Mouse (Mus musculus): Measurements from ENCODE around the gene Gm42791. TPM values are rescaled to one million over a fixed set of nuclear protein-coding genes. Genes with fewer than 3 reads are reported as not detected.

The Gm42791 gene
- polyA plus RNA-seq, 1 experiment from 2014 or later, result 0.78 TPM

DNA sequence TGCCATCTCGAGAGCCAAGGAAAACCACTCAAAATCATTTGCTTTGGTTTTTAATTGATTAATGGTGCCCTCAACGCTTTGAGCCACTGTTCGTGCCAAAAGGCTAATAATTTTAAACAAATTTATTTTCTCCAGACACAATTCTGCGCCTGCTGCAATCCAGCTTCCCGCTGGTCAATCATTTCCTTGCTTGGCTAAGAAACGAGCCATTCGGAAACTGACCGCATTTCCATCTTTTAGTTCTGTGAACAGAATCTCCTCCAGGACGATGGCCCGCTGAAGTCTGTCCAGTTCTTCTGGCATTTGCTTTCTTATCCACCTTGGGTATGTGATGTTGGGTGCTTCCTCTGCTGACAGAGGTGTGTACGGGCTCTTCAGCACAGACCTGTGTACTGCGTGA, 70.4 kb downstream of the Gm42791 start:
- WGBS, result 84% methylated on average over 12 of the region's 12 CpGs
- Histone ChIP-seq H3K4me3 (ENCODE audit: low read depth, low read length) (no peak overlapping the region), H3K27ac (ENCODE audit: low read length) (no peak overlapping the region), H3K9ac (replicated peaks; ENCODE audit: low read depth) (no peak overlapping the region), H3K27me3 (replicated peaks; ENCODE audit: insufficient read depth, low read length) (no peaks in the 10 kb centered on the region), H3K9me3 (ENCODE audit: low read length) (no peaks in the 10 kb centered on the region), H3K4me2 (replicated peaks; ENCODE audit: low read depth, low read length) (no peak overlapping the region), H3K36me3 (ENCODE audit: insufficient read depth, low read length) (no peaks in the 10 kb centered on the region), H3K4me1 (ENCODE audit: insufficient read depth, low read depth, low read length) (no peaks in the 10 kb centered on the region; the same call in 1 of the 2 replicates)
- TF ChIP-seq EP300 (IDR thresholded peaks at IDR 0.05) (no peak), CTCF (IDR thresholded peaks at IDR 0.05) (no peak)
- ATAC-seq, result no peak
- no peak for DNase-seq (ENCODE audit: low spot score)

- ATAC-seq, result no peak
- Histone ChIP-seq H3K27me3 (replicated peaks; ENCODE audit: insufficient read depth, low read length) (no peaks in the 10 kb centered on the region), H3K4me1 (ENCODE audit: insufficient read depth, low read depth, low read length) (no peaks in the 10 kb centered on the region; the same call in 1 of the 2 replicates), H3K9ac (replicated peaks; ENCODE audit: low read depth) (no peak overlapping the region), H3K36me3 (ENCODE audit: insufficient read depth, low read length) (no peaks in the 10 kb centered on the region), H3K4me2 (replicated peaks; ENCODE audit: low read depth, low read length) (no peak overlapping the region), H3K9me3 (ENCODE audit: low read length) (no peaks in the 10 kb centered on the region), H3K4me3 (ENCODE audit: low read depth, low read length) (no peak overlapping the region), H3K27ac (ENCODE audit: low read length) (no peak overlapping the region)
- no peak for DNase-seq (ENCODE audit: low spot score)
- no peak for TF ChIP-seq EP300 (IDR thresholded peaks at IDR 0.05)
- TF ChIP-seq CTCF (IDR thresholded peaks at IDR 0.05), result no peak
- 73% methylated on average over 9 of the region's 9 CpGs for WGBS
Observed at GRCm38 (mm10) chr5:148924051-148924450, 70.9 kb downstream of the Gm42791 start.

- DNase-seq (ENCODE audit: low spot score), result no peak
- Histone ChIP-seq H3K36me3 (ENCODE audit: insufficient read depth, low read length) (no peaks in the 10 kb centered on the region), H3K9ac (replicated peaks; ENCODE audit: low read depth) (no peak overlapping the region), H3K27me3 (replicated peaks; ENCODE audit: insufficient read depth, low read length) (no peaks in the 10 kb centered on the region), H3K4me3 (ENCODE audit: low read depth, low read length) (no peak overlapping the region), H3K4me1 (ENCODE audit: insufficient read depth, low read depth, low read length) (no peaks in the 10 kb centered on the region), H3K4me2 (replicated peaks; ENCODE audit: low read depth, low read length) (no peak overlapping the region), H3K27ac (ENCODE audit: low read length) (no peak overlapping the region), H3K9me3 (ENCODE audit: low read length) (no peaks in the 10 kb centered on the region)
- 60% methylated on average over 10 of the region's 10 CpGs for WGBS
- no peak for ATAC-seq
- TF ChIP-seq EP300 (IDR thresholded peaks at IDR 0.05) (no peak), CTCF (IDR thresholded peaks at IDR 0.05) (no peak)
Observed at GRCm38 (mm10) chr5:148923408-148923807, 71.5 kb downstream of the Gm42791 start.

DNA sequence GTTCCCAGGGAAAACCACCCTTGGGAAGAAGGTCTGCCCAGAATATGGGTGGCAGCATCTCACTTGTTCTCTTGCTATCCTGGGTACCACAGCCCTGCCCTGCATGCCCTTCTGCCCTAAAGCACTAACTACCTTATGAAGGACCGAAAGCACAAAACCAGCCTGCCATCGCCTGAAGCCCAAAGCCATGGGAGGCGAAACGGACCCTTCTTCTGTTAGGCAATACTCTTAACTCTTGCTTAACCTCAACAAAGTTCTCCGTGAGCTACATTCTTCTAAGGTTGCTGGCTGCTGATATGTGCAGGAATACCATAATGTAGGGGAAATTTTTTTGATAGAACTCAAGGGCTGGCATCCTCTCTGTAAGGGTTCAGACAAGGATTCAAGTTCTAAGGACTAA, 72.2 kb downstream of the Gm42791 start:
- H3K27me3 ChIP-seq (replicated peaks; ENCODE audit: insufficient read depth, low read length), result no peaks in the 10 kb centered on the region
- no peak overlapping the region for H3K9ac ChIP-seq (replicated peaks; ENCODE audit: low read depth)
- no peak overlapping the region for H3K27ac ChIP-seq (ENCODE audit: low read length)
- DNase-seq (ENCODE audit: low spot score) (no peak), ATAC-seq (no peak)
- WGBS, result 60% methylated on average over 5 of the region's 5 CpGs
- H3K9me3 ChIP-seq (ENCODE audit: low read length), result no peaks in the 10 kb centered on the region
- no peaks in the 10 kb centered on the region for H3K4me1 ChIP-seq (ENCODE audit: insufficient read depth, low read depth, low read length)
- no peaks in the 10 kb centered on the region for H3K36me3 ChIP-seq (ENCODE audit: insufficient read depth, low read length)
- no peak overlapping the region for H3K4me3 ChIP-seq (ENCODE audit: low read depth, low read length)
- TF ChIP-seq EP300 (IDR thresholded peaks at IDR 0.05) (no peak), CTCF (IDR thresholded peaks at IDR 0.05) (no peak)
- no peak overlapping the region for H3K4me2 ChIP-seq (replicated peaks; ENCODE audit: low read depth, low read length)

- DNase-seq (ENCODE audit: low spot score), result no peak
- no peaks in the 10 kb centered on the region for H3K9me3 ChIP-seq (ENCODE audit: low read length)
- no peaks in the 10 kb centered on the region for H3K27me3 ChIP-seq (replicated peaks; ENCODE audit: insufficient read depth, low read length)
- no peaks in the 10 kb centered on the region for H3K36me3 ChIP-seq (ENCODE audit: insufficient read depth, low read length)
- H3K4me3 ChIP-seq (ENCODE audit: low read depth, low read length), result no peak overlapping the region
- H3K4me2 ChIP-seq (replicated peaks; ENCODE audit: low read depth, low read length), result no peak overlapping the region
- WGBS, result 68% methylated on average over 5 of the region's 5 CpGs
- H3K27ac ChIP-seq (ENCODE audit: low read length), result no peak overlapping the region
- ATAC-seq, result no peak
- H3K4me1 ChIP-seq (ENCODE audit: insufficient read depth, low read depth, low read length), result no peaks in the 10 kb centered on the region
- no peak overlapping the region for H3K9ac ChIP-seq (replicated peaks; ENCODE audit: low read depth)
- TF ChIP-seq EP300 (IDR thresholded peaks at IDR 0.05), result no peak
- TF ChIP-seq CTCF (IDR thresholded peaks at IDR 0.05), result no peak
Observed at GRCm38 (mm10) chr5:148918049-148918448, 76.9 kb downstream of the Gm42791 start.

- H3K27ac ChIP-seq (ENCODE audit: low read length), result no peak overlapping the region
- H3K9me3 ChIP-seq (ENCODE audit: low read length), result no peaks in the 10 kb centered on the region
- no peak for DNase-seq (ENCODE audit: low spot score)
- H3K9ac ChIP-seq (replicated peaks; ENCODE audit: low read depth), result no peak overlapping the region
- no peak for ATAC-seq
- H3K27me3 ChIP-seq (replicated peaks; ENCODE audit: insufficient read depth, low read length), result no peaks in the 10 kb centered on the region
- no peak overlapping the region for H3K4me3 ChIP-seq (ENCODE audit: low read depth, low read length)
- TF ChIP-seq CTCF (IDR thresholded peaks at IDR 0.05), result no peak
- TF ChIP-seq EP300 (IDR thresholded peaks at IDR 0.05), result no peak
- H3K4me2 ChIP-seq (replicated peaks; ENCODE audit: low read depth, low read length), result no peak overlapping the region
- H3K4me1 ChIP-seq (ENCODE audit: insufficient read depth, low read depth, low read length), result no peaks in the 10 kb centered on the region
- 89% methylated on average over 6 of the region's 6 CpGs for WGBS
- no peaks in the 10 kb centered on the region for H3K36me3 ChIP-seq (ENCODE audit: insufficient read depth, low read length)
Observed at GRCm38 (mm10) chr5:148916775-148917174, 78.2 kb downstream of the Gm42791 start.

DNA sequence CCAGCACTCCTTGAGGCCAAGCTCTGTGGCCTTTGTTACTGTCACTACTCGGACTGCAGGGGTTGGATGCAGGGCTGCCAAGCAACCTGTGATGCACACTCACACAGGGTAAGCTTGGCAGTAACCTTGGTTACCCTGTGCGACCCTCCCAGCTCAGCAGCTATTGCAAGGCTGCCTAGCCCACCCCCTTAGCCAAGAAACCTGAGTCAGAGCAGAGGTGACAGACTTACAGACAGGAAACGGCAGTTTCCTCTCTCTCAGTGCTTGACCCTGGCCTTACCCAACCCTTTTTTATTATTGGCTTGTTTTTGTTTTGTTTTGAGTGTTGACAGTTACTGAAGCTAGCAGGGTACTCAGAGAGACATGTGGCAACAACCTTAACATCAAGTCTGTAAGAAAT, 82.7 kb downstream of the Gm42791 start:
- DNase-seq (ENCODE audit: low spot score) (no peak), ATAC-seq (no peak)
- Histone ChIP-seq H3K27me3 (replicated peaks; ENCODE audit: insufficient read depth, low read length) (no peaks in the 10 kb centered on the region), H3K27ac (ENCODE audit: low read length) (no peak overlapping the region), H3K36me3 (ENCODE audit: insufficient read depth, low read length) (no peaks in the 10 kb centered on the region), H3K4me2 (replicated peaks; ENCODE audit: low read depth, low read length) (no peak overlapping the region), H3K4me3 (ENCODE audit: low read depth, low read length) (no peak overlapping the region), H3K9me3 (ENCODE audit: low read length) (no peaks in the 10 kb centered on the region), H3K4me1 (ENCODE audit: insufficient read depth, low read depth, low read length) (peaks cover 7% of the 10 kb centered on the region; the same call in 1 of the 2 replicates), H3K9ac (replicated peaks; ENCODE audit: low read depth) (no peak overlapping the region)
- no peak for TF ChIP-seq EP300 (IDR thresholded peaks at IDR 0.05)
- TF ChIP-seq CTCF (IDR thresholded peaks at IDR 0.05), result no peak
- WGBS, result 39% methylated on average over 3 of the region's 3 CpGs

Data from lung, postnatal 0 days (tissue).